Mouse (Mus musculus) heart, embryonic 14.5 days (tissue): ENCODE results near the gene Vwa8. TPM values are rescaled to one million over a fixed set of nuclear protein-coding genes. Genes with fewer than 3 reads are reported as not detected.
A peak's percentile ranks its signal among the peaks of the same experiment; 100 is the strongest.

ENCODE experiments used
- ATAC-seq: fragments of 200-750 bp; cut with Nextera tagmentation; 2 replicates; pipeline ENCODE4 v1.8.0; 2017; ENCODE audit warnings: low read depth, moderate TSS enrichment; ENCODE audit not compliant: insufficient number of reproducible peaks, insufficient read depth, low FRiP score
- H3K27ac ChIP-seq, 2 experiments: fragments of 200-500 bp in 1 of 2; fragments of 300-500 bp in 1 of 2; sonication (generic) in 1 of 2; replicated peaks in 1 of 2; 2 replicates each; pipeline ENCODE4 v1.5.1; 2012 to 2014; ENCODE audit warnings: low read depth in 2 of 2, low read length in 2 of 2, control low read depth in 1 of 2, mild to moderate bottlenecking in 1 of 2, mixed read lengths in 1 of 2; ENCODE audit not compliant: control insufficient read depth in 1 of 2, insufficient read depth in 1 of 2
- H3K27me3 ChIP-seq: fragments of 300-500 bp; sonication (generic); 2 replicates; pipeline ENCODE4 v1.6.1; 2014; ENCODE audit warnings: mild to moderate bottlenecking, low read length, control low read depth; ENCODE audit not compliant: control insufficient read depth, insufficient read depth
- H3K36me3 ChIP-seq: fragments of 300-500 bp; sonication (generic); 2 replicates; pipeline ENCODE4 v1.6.1; 2014; ENCODE audit warnings: mild to moderate bottlenecking, control low read depth, low read length, mixed read lengths; ENCODE audit not compliant: control insufficient read depth, insufficient read depth
- H3K4me1 ChIP-seq, 2 experiments: fragments of 200-500 bp in 1 of 2; fragments of 300-500 bp in 1 of 2; sonication (generic) in 1 of 2; 2 replicates each; pipeline ENCODE4 v1.6.1; 2012 to 2014; ENCODE audit warnings: low read length in 2 of 2, control low read depth in 1 of 2, mixed read lengths in 1 of 2; ENCODE audit not compliant: control insufficient read depth in 2 of 2, insufficient read depth in 2 of 2
- H3K4me2 ChIP-seq: fragments of 300-500 bp; sonication (generic); 2 replicates; pipeline ENCODE4 v1.6.1; 2014; ENCODE audit warnings: mild to moderate bottlenecking, low read length
- H3K4me3 ChIP-seq, 2 experiments: fragments of 200-500 bp in 1 of 2; fragments of 300-500 bp in 1 of 2; sonication (generic) in 1 of 2; 2 replicates each; pipeline ENCODE4 v1.5.1; 2012 to 2014; ENCODE audit warnings: low read length in 2 of 2, mild to moderate bottlenecking in 2 of 2, control low read depth in 1 of 2, low read depth in 1 of 2, moderate library complexity in 1 of 2; ENCODE audit not compliant: control insufficient read depth in 1 of 2, insufficient read depth in 1 of 2
- H3K9ac ChIP-seq: fragments of 300-500 bp; sonication (generic); 2 replicates; pipeline ENCODE4 v1.6.1; 2014; ENCODE audit warnings: mild to moderate bottlenecking, low read length
- H3K9me3 ChIP-seq: fragments of 300-500 bp; sonication (generic); 2 replicates; pipeline ENCODE4 v1.6.1; 2016; ENCODE audit warnings: low read length, control low read depth; ENCODE audit not compliant: control insufficient read depth
- WGBS: fragments of 180-500 bp; shearing (Covaris S2); extraction: QIAGEN DNeasy Blood & Tissue Kit; methylation state at CpG from one replicate; pipeline ENCODE4 v1.1.7; 2014; 5-methylcytosine and 5-hydroxymethylcytosine counted together
- polyA plus RNA-seq: library from polyadenylated mRNA; unstranded; fragments of >200 nt; fragmentation: Nextera tagmentation; extraction: Ambion mirVana; gene quantifications from 2 replicates; pipeline ENCODE4 v1.2.1, GENCODE M21; 2014

The Vwa8 gene
- polyA plus RNA-seq, 1 experiment from 2014 or later = 23.1 TPM

DNA sequence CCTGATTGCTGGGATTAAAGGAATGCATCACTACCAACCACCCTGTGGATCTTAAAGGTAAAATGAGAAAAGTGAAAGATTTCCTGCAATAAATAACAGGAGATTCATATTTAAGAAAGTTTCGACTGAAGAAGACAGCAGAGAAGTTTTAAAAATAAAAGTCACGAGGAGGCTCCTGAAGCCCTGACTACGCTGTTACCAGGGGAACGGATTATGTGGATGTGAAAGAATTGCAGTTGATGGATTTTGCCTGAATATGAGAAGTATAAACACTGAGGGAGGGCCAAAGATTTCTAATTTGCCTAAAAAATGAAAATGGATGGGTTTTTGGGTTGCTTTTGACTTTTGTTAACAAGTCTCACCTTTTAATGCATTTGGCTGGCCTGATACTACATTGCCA lies 24.8 kb upstream of the Vwa8 start:
- no peaks in the 10 kb centered on the region for H3K27me3 ChIP-seq
- WGBS = 83% methylated on average over 4 of the region's 4 CpGs
- H3K4me1 ChIP-seq = no peaks in the 10 kb centered on the region
- no peak overlapping the region for H3K9ac ChIP-seq
- H3K9me3 ChIP-seq = no peaks in the 10 kb centered on the region
- no peak overlapping the region for H3K27ac ChIP-seq
- no peaks in the 10 kb centered on the region for H3K36me3 ChIP-seq
- no peak overlapping the region for H3K4me2 ChIP-seq
- ATAC-seq = no peak
- no peak overlapping the region for H3K4me3 ChIP-seq

DNA sequence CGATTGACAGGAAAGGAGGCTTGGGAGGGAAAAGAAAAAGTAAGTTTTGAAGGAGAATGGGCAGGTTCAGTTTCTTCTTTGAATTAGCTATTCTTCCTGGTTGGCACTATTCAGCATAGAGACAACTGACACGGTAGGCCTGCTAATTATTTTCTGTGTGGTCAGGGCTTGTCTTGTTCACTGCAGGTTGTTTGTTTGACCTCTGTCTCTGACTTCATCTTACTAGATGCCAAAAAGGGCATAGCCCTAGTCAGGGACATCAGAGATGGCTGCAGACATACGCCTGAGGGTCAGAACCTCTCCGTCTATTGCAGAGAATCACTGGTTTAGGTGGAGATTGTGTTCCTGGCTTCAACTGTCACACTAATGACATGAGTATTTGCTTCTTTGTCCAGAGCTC lies 24.3 kb upstream of the Vwa8 start:
- H3K27me3 ChIP-seq = no peaks in the 10 kb centered on the region
- 82% methylated on average over 4 of the region's 4 CpGs for WGBS
- H3K27ac ChIP-seq = no peak overlapping the region
- no peaks in the 10 kb centered on the region for H3K4me1 ChIP-seq
- H3K4me2 ChIP-seq = no peak overlapping the region
- H3K9me3 ChIP-seq = no peaks in the 10 kb centered on the region
- no peak overlapping the region for H3K9ac ChIP-seq
- H3K4me3 ChIP-seq = no peak overlapping the region
- H3K36me3 ChIP-seq = no peaks in the 10 kb centered on the region
- no peak for ATAC-seq

DNA sequence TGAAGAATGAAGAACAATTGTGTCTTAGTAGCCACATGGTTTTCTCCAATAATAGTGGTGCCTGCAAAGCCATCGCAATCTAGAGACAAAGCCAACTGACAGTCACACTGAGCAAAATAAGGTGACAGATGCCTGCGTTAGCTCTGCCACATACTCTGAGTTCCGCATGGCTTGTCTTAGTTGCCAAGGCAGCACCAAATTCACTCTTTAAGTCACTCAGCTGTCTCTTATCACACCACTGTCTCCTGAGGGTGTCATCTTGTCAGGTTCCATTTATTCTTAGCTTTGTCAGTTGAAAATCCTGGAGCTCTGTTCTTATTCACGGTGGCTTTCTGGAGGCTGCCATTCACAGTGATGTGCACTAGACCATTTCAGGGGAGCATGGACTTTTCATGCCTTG lies 17.7 kb upstream of the Vwa8 start:
- Histone ChIP-seq H3K36me3 (no peaks in the 10 kb centered on the region), H3K4me1 (no peaks in the 10 kb centered on the region), H3K27ac (no peak overlapping the region), H3K9ac (no peak overlapping the region), H3K4me3 (no peak overlapping the region), H3K9me3 (no peaks in the 10 kb centered on the region), H3K4me2 (no peak overlapping the region), H3K27me3 (no peaks in the 10 kb centered on the region)
- 79% methylated on average over 4 of the region's 4 CpGs for WGBS
- no peak for ATAC-seq

DNA sequence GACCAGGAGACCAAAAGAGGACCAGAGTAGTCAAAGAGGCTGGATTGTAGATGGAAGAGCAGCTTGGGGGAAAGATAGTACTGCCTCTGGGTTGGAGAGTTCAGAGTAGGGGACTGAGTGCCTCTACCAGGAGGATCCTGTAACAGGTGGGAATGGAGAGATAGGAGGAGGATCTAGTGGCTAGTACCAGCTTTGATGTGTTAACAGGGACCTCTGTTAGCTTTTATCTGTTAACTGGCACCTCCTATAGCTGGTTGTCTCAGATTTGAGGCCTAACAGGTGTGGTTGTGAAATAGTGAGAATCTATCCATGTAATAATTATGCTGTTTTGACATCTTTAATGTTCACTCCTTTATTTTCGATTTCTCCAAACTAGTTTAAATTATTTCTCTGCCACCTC lies 904 bp upstream of the Vwa8 start:
- ATAC-seq = no peak
- WGBS = 77% methylated on average over 1 of the region's 1 CpGs
- H3K4me2 ChIP-seq = no peak overlapping the region

DNA sequence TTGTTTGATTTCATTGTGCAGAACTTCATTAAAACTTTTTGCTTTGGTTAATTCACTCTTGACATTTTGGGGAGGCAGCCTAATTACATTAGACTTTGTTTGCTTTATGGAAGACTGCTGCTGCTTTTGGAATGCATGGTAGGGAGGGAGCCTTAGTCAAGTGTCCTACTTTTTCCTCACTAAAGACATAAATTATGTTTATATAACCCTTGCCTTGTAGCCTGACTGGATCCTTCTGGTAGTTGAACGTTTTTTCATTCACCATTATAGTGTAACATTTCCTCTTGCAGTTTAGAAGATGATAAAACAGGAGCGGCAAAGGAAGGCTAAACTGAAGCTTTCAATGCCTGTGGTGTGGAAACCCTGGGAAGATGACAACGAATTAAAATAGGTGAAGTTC lies 375 bp upstream of the Vwa8 start:
- Histone ChIP-seq H3K36me3 (no peaks in the 10 kb centered on the region), H3K4me2 (peak overlapping the region; percentile 70), H3K27ac (peak overlapping the region; percentile 93), H3K4me3 (peak overlapping the region; percentile 95 to 97; a peak in 3 of 4 replicates), H3K27me3 (no peaks in the 10 kb centered on the region), H3K9me3 (no peaks in the 10 kb centered on the region), H3K9ac (peak overlapping the region; percentile 87), H3K4me1 (peaks cover 7 to 18% of the 10 kb centered on the region in 2 experiments)
- WGBS = 8% methylated on average over 3 of the region's 3 CpGs
- ATAC-seq = no peak

More for the DNA sequence above, 904 bp upstream of the Vwa8 start:
- no peaks in the 10 kb centered on the region for H3K9me3 ChIP-seq
- H3K27me3 ChIP-seq = no peaks in the 10 kb centered on the region
- H3K4me3 ChIP-seq = no peak overlapping the region
- H3K9ac ChIP-seq = peak overlapping the region; percentile 87; the same call in 1 of the 2 replicates
- no peaks in the 10 kb centered on the region for H3K36me3 ChIP-seq
- H3K27ac ChIP-seq = no peak overlapping the region
- peaks cover 7 to 18% of the 10 kb centered on the region in 2 experiments for H3K4me1 ChIP-seq

DNA sequence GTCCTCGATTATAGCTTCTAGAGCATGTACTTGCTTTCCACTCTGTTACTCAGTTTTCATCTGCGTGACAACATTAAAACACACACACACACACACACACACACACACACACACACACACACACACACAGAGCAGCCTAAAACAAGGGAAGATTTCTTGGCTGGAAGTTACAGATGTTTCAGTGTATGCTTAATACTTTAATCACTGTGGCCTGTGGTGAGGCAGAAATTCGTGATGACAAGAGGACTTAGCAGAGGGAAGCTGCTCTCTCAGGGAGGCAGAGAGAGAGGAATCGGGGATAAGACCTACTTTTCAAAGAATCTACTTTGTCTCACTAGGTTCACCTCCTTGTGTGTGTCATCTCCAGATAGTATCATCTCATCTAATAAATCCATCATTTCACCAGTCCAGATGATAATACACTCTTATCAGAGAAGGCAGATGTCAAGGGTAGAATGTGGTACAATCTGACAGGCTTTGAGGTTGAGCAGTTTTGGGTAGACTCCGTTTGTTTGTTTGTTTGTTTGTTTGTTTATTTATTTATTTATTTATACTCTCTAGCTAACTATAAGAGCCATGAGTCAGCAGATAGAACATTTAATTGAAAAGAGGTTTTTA lies 1.2 kb downstream of the Vwa8 start:
- H3K9me3 ChIP-seq = no peaks in the 10 kb centered on the region
- peak overlapping the region; percentile 70 for H3K4me2 ChIP-seq
- no peak for ATAC-seq
- no peaks in the 10 kb centered on the region for H3K27me3 ChIP-seq
- H3K4me1 ChIP-seq = peaks cover 7 to 18% of the 10 kb centered on the region in 2 experiments
- H3K27ac ChIP-seq = peak overlapping the region; percentile 93; a peak in 2 of 4 replicates
- WGBS = 42% methylated on average over 5 of the region's 5 CpGs
- H3K4me3 ChIP-seq = peak overlapping the region; percentile 95 to 97; a peak in 3 of 4 replicates
- H3K9ac ChIP-seq = peak overlapping the region; percentile 87
- no peaks in the 10 kb centered on the region for H3K36me3 ChIP-seq

DNA sequence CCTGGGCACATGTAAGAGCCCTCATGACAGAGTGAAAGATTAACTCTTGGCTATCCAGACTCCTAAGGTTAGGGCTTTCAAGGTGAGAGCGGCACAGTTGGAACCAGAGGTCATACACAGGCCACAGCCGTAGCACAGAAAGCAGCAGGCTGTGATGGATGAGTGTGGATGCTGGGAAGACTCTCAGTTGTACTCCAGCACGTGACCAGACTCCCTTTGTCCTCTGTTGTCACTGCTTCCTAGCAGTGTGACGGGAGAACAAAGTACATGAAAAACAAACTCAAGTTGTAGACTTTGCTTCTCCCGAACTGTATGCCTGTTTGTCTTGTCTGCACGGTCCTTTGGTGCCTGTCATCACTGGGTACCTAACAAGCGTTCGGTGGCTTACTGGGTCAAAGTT lies 1.8 kb downstream of the Vwa8 start:
- Histone ChIP-seq H3K27ac (peak overlapping the region in 1 of 2 experiments; percentile 8; a peak in 2 of 4 replicates), H3K4me3 (0 out of 4 replicates have a peak overlapping the region, but pooled peaks of 1 of the 2 experiments have one; percentile 2), H3K4me2 (peak overlapping the region; percentile 40), H3K9me3 (no peaks in the 10 kb centered on the region), H3K27me3 (no peaks in the 10 kb centered on the region), H3K36me3 (no peaks in the 10 kb centered on the region), H3K4me1 (peaks cover 7 to 18% of the 10 kb centered on the region in 2 experiments), H3K9ac (peak overlapping the region; percentile 38)
- 0 out of 2 replicates have a peak, but pooled peaks have one; percentile 19 for ATAC-seq
- WGBS = 22% methylated on average over 8 of the region's 8 CpGs

DNA sequence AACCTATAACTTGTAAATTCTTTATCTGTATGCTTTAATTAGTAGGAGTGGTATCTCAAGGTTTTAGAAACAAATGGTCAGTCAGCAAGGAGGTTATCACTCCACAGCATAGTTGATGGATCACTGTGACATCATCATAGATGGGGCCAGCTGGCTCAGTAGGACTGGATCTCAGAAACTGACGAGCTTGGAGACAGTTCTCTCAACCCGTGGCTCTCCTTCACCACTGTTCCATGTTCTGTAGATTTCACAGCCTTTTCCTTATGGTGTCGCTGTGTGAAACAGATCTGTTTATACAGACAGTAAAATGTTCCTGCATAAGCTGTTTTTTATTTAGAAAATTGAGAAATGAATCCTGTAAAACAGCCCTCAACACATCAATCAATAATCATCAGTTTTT lies 2.5 kb downstream of the Vwa8 start:
- Histone ChIP-seq H3K4me1 (peaks cover 7 to 18% of the 10 kb centered on the region in 2 experiments), H3K4me3 (no peak overlapping the region), H3K9me3 (no peaks in the 10 kb centered on the region), H3K36me3 (no peaks in the 10 kb centered on the region), H3K27ac (no peak overlapping the region), H3K4me2 (no peak overlapping the region), H3K9ac (no peak overlapping the region), H3K27me3 (no peaks in the 10 kb centered on the region)
- 54% methylated on average over 3 of the region's 3 CpGs for WGBS
- no peak for ATAC-seq
